Mouse (Mus musculus): ENCODE results near the gene Macf1. TPM values are rescaled to one million over a fixed set of nuclear protein-coding genes. Genes with fewer than 3 reads are reported as not detected.

Gene Macf1
- polyA plus RNA-seq (2012; rRNA removed), result 58.7 and 75.4 TPM in 2 replicates

DNA sequence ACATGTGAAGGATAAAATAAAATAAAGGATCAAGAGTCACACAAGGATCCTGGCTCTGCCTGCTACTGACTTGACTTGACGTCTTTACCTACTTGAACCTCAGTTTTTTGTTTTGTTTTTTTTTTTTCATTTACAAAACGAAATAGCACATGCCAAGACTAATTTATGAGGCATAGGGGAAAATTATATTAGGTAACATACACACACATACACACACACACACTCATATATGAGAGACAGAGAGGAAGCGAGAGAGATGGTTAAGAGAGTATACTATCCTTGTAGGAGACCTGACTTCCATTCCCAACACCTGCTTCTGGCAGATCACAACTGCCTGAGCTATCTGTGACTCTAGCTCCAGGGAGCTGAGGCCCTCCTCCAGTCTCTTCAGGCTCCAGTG is at the start of gene Macf1:
Gene Macf1, minus strand, starts transcription at position 101 of the 400 bp plus-strand sequence.

DNA sequence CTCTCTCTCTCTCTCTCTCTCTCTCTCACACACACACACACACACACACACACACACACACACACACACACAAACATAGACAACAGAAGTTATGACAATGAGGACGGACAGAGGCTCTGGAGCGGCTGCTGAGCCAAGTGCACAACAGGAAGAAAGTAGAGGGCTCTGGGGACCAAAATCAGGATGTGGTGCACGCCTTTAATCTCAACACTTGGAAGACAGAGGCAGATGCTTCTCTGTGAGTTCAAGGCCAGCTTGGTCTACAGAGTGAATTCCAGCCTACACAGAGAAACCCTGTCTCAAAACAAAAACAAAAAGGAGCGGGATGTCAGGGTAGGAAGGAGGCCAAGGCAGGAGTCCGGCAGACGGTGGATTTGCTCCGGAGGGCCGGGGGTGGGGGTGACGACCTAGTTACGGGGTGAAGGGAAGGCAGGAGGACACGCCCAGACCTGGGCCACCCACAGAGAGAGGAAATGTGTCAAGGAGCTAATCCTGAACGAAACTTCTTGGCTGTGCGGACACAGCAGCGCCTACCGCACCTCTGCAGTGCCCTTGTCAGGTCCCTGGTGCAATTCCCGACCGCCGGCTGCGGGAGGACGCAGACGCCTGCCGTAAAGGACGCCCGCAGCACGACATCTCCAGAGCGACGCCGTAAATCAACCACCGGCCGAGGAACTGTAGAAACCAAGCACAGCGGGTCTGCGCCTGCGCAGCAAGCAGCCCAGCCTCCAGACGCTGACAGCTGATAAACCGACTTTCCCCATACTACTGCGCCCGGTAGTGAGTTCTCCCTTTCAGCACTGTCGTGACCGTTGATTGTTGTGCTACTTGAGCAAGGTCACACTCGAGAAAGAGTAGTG is 33.6 kb upstream of the Macf1 start, which contains the start of gene Ndufs5:
Gene Ndufs5, minus strand, starts transcription at position 629 of the 860 bp plus-strand sequence.

DNA sequence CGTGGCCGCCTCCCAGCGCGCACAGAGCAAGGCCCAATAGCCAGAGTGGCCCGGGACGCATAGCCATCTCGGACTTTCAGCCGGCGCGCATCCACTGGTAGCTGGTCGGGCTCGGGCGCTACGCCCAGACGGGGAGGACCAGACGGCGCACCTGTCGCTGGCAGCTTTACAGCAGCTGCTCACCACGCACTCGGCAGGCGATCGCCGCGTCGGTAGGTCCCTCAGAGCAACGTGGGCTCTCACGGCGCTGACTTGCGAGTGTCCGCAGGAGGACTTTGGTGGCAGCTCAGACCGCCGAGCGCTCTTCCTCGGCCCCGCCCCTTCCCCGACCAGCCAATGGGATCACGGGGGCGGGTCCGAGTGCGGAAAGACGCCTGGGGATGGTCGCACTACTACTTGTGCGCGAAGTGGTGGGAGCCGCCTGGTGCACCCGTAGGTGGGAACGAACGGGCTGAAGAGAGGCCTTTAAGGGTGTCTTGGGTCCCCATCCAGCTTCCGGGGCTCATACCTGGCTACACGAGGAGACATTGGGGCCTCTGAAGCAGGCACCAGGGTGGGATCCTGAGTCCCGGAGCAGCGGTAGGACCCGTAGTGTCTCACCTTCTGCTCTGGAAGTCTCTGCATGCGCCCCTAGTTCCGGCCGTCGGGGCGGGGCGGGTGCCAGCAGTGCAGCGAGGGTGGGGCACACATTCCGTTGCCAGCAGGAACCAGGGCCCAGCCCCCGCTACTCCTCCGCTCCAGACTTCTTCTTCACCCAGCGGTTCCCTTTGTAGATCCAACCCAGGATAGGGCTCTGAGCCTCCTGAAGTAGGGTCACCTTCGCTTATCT is 341.3 kb downstream of the Macf1 start, which contains the start of gene Bmp8a:
Gene Bmp8a, minus strand, starts transcription at position 611 of the 829 bp plus-strand sequence.

DNA sequence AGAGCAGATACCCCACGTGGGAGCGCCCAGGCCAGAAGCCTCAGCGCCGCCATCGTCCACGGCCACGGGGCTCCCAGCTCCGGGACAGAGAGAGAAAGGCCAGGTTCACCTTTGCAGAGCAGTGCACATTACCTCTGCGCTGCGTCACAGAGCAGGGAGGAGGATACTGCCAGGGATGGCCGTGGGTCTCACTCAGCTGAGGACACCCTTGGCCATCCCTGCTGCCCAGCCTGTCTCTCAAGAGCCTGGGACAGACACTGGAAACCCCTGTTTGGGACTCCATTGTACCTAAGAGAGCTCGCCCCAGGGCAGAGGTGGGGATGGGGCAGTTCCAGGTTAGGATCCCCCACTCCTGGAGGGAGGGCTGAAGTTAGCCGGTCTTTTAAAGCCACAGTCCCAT is 360.6 kb downstream of the Macf1 start, which contains the start of gene Oxct2a:
Gene Oxct2a, minus strand, starts transcription at position 101 of the 400 bp plus-strand sequence.

Other genes with a start within 250 kb of the Macf1 start
- gene Ndufs5, start 33.8 kb upstream of the Macf1 start, polyA plus RNA-seq (2012; rRNA removed), result 12.7 and 17.0 TPM in 2 replicates
- 35.1 and 53.9 TPM in 2 replicates for gene Akirin1, start 66.0 kb upstream of the Macf1 start, polyA plus RNA-seq (2012; rRNA removed)
- 0.85 and 0.94 TPM in 2 replicates for gene Rhbdl2, start 103.5 kb upstream of the Macf1 start, polyA plus RNA-seq (2012; rRNA removed)
- gene 4933427I04Rik, start 175.3 kb upstream of the Macf1 start, polyA plus RNA-seq (2012; rRNA removed), result not detected in 2 replicates
- 17.2 and 17.3 TPM in 2 replicates for gene Mycbp, start 220.5 kb upstream of the Macf1 start, polyA plus RNA-seq (2012; rRNA removed)
- gene Rragc, start 233.1 kb upstream of the Macf1 start, polyA plus RNA-seq (2012; rRNA removed), result 42.1 and 63.0 TPM in 2 replicates
- gene 4930535I16Rik, start 233.7 kb upstream of the Macf1 start, polyA plus RNA-seq (2012; rRNA removed), result 2.4 TPM in 1 of 2 replicates, not detected in the other